Mouse (Mus musculus): ENCODE measurements at regions not wholly inside any gene's neighbourhood (a gene's known extent, or its start where the extent isn't known, plus 50 kb on each side); places are given as distances from the start of the nearest gene placed in this dataset.
A peak's percentile ranks its signal among the peaks of the same experiment; 100 is the strongest.

- no peaks in the 10 kb centered on the region for H3K36me3 ChIP-seq (ENCODE audit: control insufficient read depth, insufficient read depth, low read length)
- no peaks in the 10 kb centered on the region for H3K9me3 ChIP-seq (ENCODE audit: control insufficient read depth, low read length)
- H3K27me3 ChIP-seq (ENCODE audit: control insufficient read depth, insufficient read depth, low read length), result no peaks in the 10 kb centered on the region
- no peaks in the 10 kb centered on the region for H3K4me1 ChIP-seq (ENCODE audit: control insufficient read depth, insufficient read depth, low read length)
- WGBS, result 80% methylated on average over 2 of the region's 2 CpGs
- H3K9ac ChIP-seq (ENCODE audit: low read length), result no peak overlapping the region
- no peak overlapping the region for H3K4me3 ChIP-seq (ENCODE audit: low read depth, low read length)
- H3K4me2 ChIP-seq, result no peak overlapping the region
- no peak for ATAC-seq (ENCODE audit: low FRiP score)
- peak; percentile 62 for DNase-seq (ENCODE audit: low spot score, missing footprints)
- H3K27ac ChIP-seq (ENCODE audit: low read depth, low read length), result no peak overlapping the region
Measured at GRCm38 (mm10) chr5:71177316-71177715, 81.7 kb upstream of the Gabra2 start.

DNA sequence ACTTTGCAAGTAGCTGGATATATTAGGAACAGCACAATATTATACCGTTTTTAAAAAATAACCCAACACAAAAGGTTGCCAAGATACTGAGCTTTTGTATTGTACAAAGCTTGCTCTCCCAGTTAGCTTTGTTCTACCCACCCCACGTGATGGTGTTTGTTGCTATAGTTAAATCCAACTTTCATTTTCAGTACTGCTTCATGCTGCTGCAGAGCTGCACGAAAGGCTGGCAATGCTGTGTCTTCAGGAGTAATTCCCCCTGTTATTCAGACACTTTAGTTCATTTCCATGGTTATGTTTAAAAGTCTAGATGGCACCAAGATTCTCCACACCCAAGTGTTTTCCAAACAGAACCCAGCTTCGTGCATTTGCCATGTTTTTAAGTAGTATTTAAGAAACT is 74.7 kb upstream of the Gabra2 start:
- Histone ChIP-seq H3K4me2 (no peak overlapping the region), H3K27ac (ENCODE audit: low read depth, low read length) (no peak overlapping the region), H3K9me3 (ENCODE audit: control insufficient read depth, low read length) (no peaks in the 10 kb centered on the region), H3K4me1 (ENCODE audit: control insufficient read depth, insufficient read depth, low read length) (no peaks in the 10 kb centered on the region), H3K36me3 (ENCODE audit: control insufficient read depth, insufficient read depth, low read length) (no peaks in the 10 kb centered on the region), H3K4me3 (ENCODE audit: low read depth, low read length) (no peak overlapping the region), H3K9ac (ENCODE audit: low read length) (no peak overlapping the region), H3K27me3 (ENCODE audit: control insufficient read depth, insufficient read depth, low read length) (no peaks in the 10 kb centered on the region)
- DNase-seq (ENCODE audit: low spot score, missing footprints) (no peak), ATAC-seq (ENCODE audit: low FRiP score) (no peak)
- WGBS, result 73% methylated on average over 4 of the region's 4 CpGs

All from midbrain, embryonic 11.5 days (tissue).